Mouse (Mus musculus) c-Kit-positive CD71-negative TER-119-negative erythroid progenitor cells, embryonic 14.5 days (primary cell): ENCODE data around the gene Rcc1l.

Experiments used
- DNase-seq: peaks from one replicate; pipeline ENCODE4 v3.0.0-alpha.2; 2013; ENCODE audit warnings: low read depth

Rcc1l gene

GRCm38 (mm10) chr5:134170167-134170566 lies 6.4 kb downstream of the Rcc1l start:
- no peak for DNase-seq

GRCm38 (mm10) chr5:134169231-134169630 lies 7.3 kb downstream of the Rcc1l start:
- DNase-seq: no peak

GRCm38 (mm10) chr5:134168033-134168432 lies 8.5 kb downstream of the Rcc1l start:
- no peak for DNase-seq

- DNase-seq: no peak
Observed at GRCm38 (mm10) chr5:134166642-134167041, 9.9 kb downstream of the Rcc1l start.

GRCm38 (mm10) chr5:134164688-134165087 lies 11.9 kb downstream of the Rcc1l start:
- no peak for DNase-seq

GRCm38 (mm10) chr5:134155916-134156466 lies 20.6 kb downstream of the Rcc1l start:
- no peak for DNase-seq

- no peak for DNase-seq
Observed at GRCm38 (mm10) chr5:134151895-134152294, 24.7 kb downstream of the Rcc1l start.

- DNase-seq: no peak
Observed at GRCm38 (mm10) chr5:134148153-134148552, 28.4 kb downstream of the Rcc1l start.

- DNase-seq: no peak
Observed at GRCm38 (mm10) chr5:134147194-134147753, 29.3 kb downstream of the Rcc1l start.

DNA sequence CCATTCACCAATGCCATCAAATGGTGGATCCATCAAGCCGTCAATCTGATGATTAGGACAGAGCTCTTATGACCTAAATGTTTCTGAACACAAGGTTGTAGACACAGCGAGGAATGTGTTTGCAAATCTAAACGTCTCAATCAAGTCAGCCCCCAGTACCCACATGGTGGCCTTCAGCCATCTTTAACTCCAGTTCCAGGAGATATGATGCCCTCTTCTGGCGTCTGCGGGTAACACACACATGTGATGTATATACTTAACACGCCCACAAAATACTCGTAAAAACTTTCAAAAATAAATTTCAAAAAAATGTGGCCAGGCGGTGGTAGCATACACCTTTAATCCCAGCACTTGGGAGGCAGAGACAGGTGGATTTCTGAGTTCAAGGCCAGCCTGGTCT lies 31.6 kb downstream of the Rcc1l start:
- no peak for DNase-seq

DNA sequence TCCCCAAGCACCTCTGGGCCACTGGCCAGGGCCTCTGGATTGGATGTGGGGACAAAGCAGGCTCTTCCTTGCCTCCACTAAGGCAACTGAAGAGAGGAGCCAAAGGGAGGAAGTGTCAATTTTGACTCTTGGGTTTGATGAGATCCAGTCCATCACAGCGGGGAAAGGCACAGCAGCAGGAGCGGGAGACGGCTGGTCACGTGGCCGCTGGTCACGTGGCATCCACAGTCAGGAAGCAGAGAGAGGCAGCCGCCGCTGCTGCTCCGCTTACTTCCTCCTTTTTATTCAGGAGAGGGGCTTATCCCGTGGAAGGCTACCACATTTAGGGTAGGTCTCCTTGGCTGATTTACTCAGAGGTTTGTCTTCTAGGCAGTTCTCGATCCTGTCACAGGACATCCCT lies 34.2 kb downstream of the Rcc1l start:
- no peak for DNase-seq

- DNase-seq: no peak
Observed at GRCm38 (mm10) chr5:134141236-134141635, 35.3 kb downstream of the Rcc1l start.

- DNase-seq: no peak
Observed at GRCm38 (mm10) chr5:134139429-134139828, 37.1 kb downstream of the Rcc1l start.

GRCm38 (mm10) chr5:134137933-134138332 lies 38.6 kb downstream of the Rcc1l start:
- DNase-seq: no peak

DNA sequence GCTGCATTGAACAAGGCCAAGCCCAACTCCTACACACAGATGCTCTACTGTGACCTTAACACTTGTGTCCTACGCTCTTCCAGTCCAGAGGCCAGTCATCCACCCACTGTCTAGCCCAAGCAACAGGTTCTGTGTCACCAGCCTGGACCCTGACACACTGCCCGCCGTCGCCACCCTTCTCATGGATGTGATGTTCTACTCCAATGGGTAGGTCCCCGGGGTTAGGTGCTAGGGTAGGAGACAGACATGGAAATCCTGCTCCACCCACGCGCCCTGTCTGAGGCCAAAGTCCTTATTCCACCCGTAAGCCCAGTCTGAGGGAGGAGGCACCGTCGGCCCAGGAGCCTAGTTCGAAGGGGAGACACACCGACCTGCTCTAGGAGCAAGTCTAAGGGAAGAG lies 40.6 kb downstream of the Rcc1l start:
- DNase-seq: no peak

- no peak for DNase-seq
Observed at GRCm38 (mm10) chr5:134131586-134131985, 45.0 kb downstream of the Rcc1l start.

- DNase-seq: no peak
Observed at GRCm38 (mm10) chr5:134126232-134126631, 50.3 kb downstream of the Rcc1l start.

DNA sequence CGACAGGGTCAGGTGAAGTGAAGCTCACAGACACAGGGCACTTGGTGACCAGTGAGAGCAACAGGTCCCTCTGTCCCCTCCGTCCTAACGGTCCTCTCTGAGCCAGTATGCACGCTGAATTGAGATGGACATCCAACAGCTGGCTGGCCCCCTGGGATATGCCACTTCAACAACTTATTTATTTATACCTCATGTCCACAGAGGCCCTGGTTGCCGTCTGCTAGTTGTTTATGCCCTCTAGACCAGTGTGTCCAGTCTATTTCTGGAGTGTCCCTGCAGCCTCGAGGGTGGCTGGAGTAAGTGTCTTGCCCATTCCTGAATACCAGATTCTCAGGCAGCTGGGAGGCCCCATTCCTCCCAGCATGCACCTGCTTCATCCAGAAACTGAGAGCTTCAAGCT lies 52.7 kb downstream of the Rcc1l start:
- no peak for DNase-seq

- DNase-seq: no peak
Observed at GRCm38 (mm10) chr5:134121893-134122259, 54.7 kb downstream of the Rcc1l start.

DNA sequence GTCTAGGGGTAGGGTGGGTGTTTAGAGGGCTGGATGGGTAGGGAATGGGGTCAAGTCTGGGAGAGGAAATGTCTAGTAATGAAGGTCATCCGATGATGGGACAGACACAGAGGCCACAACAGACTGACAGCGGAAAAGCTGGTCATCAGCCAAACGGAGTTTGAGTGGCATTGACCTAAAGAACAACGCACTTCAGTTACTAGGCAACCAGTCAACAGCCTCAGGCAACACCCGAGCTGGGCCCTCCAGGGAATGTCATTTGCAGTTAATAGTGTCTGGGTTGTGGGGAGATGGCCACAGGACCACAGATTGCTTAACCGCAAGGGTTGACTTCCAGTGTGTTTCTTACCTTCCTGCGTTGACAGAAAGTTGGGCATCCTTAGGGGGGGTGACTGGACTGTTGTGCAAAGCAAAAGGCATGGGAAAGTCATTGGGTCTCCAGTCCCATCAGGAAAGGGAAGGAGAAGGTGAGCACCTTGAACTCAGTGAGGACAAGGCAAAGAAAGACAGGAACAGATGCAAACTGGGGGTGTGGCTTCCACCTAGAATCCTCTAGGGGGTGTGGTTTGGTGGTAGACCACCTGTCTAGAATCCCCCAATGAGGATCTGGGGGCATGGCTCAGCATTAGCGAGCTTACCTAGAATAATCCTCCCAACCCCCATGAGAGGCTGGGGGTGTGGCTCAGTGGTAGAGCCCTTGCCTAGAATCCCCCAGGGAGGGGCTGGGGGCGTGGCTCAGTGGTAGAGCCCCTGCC lies 55.3 kb downstream of the Rcc1l start:
- DNase-seq: no peak

DNA sequence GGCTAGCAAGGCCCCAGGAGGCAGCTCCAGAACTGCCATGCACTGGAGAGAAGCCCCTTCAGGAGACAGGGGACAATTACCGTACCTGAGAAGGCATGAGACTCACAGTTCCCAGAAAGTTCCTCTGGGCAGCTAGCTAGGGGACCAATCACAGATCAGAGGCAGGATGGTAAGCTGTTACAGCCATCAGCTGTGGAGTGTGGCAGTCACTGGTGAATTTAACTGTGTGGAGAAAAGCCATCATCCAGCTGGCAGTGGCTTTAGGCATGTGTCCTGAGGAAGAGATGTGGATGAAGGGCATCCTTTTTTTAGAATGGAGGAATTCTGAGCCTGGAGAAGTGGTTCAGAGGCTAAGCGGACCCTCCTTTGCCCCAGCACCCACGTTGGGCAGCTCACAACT lies 56.4 kb downstream of the Rcc1l start:
- no peak for DNase-seq

DNA sequence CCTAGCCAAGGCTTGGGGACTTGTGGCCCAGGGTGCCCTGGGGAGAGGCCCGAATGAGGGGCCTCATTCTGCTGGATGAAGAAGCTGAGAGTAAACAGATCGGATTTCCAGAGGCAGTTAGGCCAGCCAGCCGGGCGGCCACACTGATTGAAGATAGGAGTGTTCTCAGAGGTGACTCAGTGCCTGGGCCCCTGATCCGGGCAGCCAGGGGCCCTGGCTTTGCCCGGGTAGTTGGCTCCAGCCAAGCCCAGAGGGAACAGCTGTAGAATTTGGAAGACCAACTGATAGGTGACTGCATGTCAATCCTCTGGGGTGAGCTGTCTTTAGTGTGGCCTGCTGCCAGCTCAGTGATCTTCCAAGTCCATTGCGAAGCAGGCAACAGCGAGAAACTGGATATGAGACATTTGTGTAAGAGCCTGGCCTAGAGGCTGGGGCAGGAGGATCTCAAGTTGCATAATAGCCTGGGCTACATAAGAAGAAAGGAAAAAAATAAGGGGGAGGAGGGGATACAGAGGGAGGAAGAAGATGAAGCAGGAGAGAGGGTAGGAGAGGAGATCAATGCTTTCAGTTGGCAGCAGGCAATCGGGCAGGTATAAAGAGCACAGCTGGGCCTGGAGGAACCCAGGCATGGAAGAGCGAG lies 57.0 kb downstream of the Rcc1l start:
- DNase-seq: no peak

GRCm38 (mm10) chr5:134118798-134119407 lies 57.7 kb downstream of the Rcc1l start:
- no peak for DNase-seq
